Mouse (Mus musculus): ENCODE data around the gene Zc3h10. TPM values are rescaled to one million over a fixed set of nuclear protein-coding genes. Genes with fewer than 3 reads are reported as not detected.

The Zc3h10 gene
- polyA plus RNA-seq, 2 experiments = 4.0 to 4.3 TPM

DNA sequence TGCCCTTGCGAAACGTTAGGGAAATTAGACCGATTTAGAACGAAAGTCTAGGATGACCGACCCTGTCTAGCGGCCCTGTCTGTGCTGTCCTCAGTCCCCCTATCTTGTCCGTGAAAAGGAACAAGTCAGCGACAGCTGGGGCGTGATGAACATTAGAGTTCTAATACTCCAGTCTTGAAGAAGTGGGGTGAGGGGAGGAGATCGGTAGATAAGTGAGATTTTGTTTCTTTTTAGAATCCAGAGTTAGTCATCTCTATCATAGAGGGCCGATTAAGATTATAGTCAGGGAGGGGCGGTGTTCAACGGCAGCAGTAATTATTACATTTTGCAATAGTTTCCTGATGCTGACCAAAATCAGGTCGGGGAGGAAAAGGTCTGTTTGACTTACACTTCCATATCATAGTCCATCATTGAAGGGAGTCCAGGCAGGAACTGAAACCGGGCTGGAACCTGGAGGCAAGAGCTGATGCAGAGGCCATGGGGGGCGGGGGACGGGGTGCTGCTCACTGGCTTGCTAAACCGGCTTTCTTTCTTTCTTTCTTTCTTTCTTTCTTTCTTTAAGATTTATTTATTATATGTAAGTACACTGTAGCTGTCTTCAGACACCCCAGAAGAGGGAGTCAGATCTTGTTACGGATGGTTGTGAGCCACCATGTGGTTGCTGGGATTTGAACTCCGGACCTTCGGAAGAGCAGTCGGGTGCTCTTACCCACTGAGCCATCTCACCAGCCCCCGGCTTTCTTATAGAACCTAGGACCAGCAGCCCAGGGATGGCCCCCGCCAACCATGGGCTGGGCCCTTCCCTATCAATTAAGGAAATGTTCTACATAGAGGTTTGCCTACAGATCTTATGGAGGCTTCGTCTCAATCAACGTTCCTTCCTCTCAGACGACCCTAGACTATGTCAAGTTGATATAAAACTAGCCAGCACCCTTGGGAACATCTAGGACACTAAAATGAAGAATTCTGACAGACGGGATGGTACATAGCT is 20.9 kb downstream of the Zc3h10 start:
- Histone ChIP-seq H3K27ac (peak overlapping the region; percentile 78), H3K27me3 (ENCODE audit: control insufficient read depth, insufficient read depth, low read length) (no peaks in the 10 kb centered on the region), H3K9ac (replicated peaks) (peak overlapping the region; percentile 75), H3K4me2 (ENCODE audit: low read depth) (peak overlapping the region; percentile 97), H3K36me3 (replicated peaks; ENCODE audit: control insufficient read depth, insufficient read depth, low read depth) (no peaks in the 10 kb centered on the region), H3K4me3 (ENCODE audit: insufficient read depth in 1 of 2, low read depth in 2 of 2, low read length in 2 of 2) (peak overlapping the region; percentile 67 to 82), H3K9me3 (ENCODE audit: control insufficient read depth, low read length) (no peaks in the 10 kb centered on the region), H3K4me1 (replicated peaks; ENCODE audit: control insufficient read depth in 2 of 2, insufficient read depth in 2 of 2, low read length in 1 of 2) (peaks cover 11 to 18% of the 10 kb centered on the region in 2 experiments)
- TF ChIP-seq EP300 (IDR thresholded peaks at IDR 0.05; ENCODE audit: low read depth) (no peak; the same call in 1 of the 2 replicates), CTCF (IDR thresholded peaks at IDR 0.05; ENCODE audit: low read depth) (no peak)
- ATAC-seq (ENCODE audit: insufficient read depth) (peak; percentile 30; the same call in 1 of the 2 replicates), DNase-seq (ENCODE audit: low read depth in 3 of 3, low spot score in 3 of 3) (no peak)
- 22% methylated on average over 28 of the region's 28 CpGs for WGBS (ENCODE audit: insufficient replicate concordance)

DNA sequence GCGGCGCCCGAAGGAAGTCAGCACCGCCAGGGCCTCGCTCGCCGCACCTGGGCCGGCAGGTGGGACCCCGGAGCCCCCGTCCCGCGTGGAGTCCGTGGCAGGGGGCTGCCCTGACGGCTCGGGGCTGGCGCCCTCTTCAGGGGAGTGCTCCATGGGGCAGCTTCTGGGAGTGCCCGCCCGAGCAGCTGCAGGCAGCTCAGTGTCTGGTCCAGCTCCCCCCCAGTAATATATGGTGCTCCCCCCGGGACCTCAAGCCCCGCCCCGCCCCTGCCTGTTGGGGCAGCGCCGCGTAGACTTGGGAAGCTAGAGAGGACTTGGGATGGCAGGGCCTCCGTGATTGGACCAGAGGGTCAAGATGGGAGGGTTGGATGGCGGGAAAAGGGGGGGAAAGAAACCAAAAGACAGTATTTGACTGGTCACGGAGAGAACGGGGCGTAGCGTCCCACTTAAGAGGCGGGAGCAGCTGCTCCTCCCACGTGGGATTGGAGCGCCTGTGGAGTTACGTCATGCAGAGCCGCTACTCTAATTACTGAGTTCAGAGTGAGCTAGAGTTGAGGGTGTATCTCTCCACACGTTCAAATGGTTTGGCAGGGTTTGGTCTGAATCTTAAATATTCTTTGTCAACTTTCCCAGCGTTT is 21.8 kb downstream of the Zc3h10 start, which contains the start of gene Esyt1:
TSS of gene Esyt1 (minus strand) at position 201 of the 638 bp plus-strand sequence.
- peaks cover 11 to 18% of the 10 kb centered on the region in 2 experiments for H3K4me1 ChIP-seq (replicated peaks; ENCODE audit: control insufficient read depth in 2 of 2, insufficient read depth in 2 of 2, low read length in 1 of 2)
- H3K27me3 ChIP-seq (ENCODE audit: control insufficient read depth, insufficient read depth, low read length) = no peaks in the 10 kb centered on the region
- H3K4me2 ChIP-seq (ENCODE audit: low read depth) = peak within 1 kb of the TSS; percentile 97
- TF ChIP-seq EP300 (IDR thresholded peaks at IDR 0.05; ENCODE audit: low read depth) = no peak
- peak; percentile 47 for TF ChIP-seq CTCF (IDR thresholded peaks at IDR 0.05; ENCODE audit: low read depth)
- H3K27ac ChIP-seq = peak within 1 kb of the TSS; percentile 81
- H3K4me3 ChIP-seq (ENCODE audit: insufficient read depth in 1 of 2, low read depth in 2 of 2, low read length in 2 of 2) = peak within 1 kb of the TSS; percentile 67 to 82
- peak; percentile 99 for DNase-seq (ENCODE audit: low read depth in 3 of 3, low spot score in 3 of 3)
- no peaks in the 10 kb centered on the region for H3K36me3 ChIP-seq (replicated peaks; ENCODE audit: control insufficient read depth, insufficient read depth, low read depth)
- peak within 1 kb of the TSS; percentile 86 for H3K9ac ChIP-seq (replicated peaks)
- peak; percentile 94 for ATAC-seq (ENCODE audit: insufficient read depth)
- no peaks in the 10 kb centered on the region for H3K9me3 ChIP-seq (ENCODE audit: control insufficient read depth, low read length)
- under 1% methylated on average over 37 of the region's 37 CpGs for WGBS (ENCODE audit: insufficient replicate concordance)

DNA sequence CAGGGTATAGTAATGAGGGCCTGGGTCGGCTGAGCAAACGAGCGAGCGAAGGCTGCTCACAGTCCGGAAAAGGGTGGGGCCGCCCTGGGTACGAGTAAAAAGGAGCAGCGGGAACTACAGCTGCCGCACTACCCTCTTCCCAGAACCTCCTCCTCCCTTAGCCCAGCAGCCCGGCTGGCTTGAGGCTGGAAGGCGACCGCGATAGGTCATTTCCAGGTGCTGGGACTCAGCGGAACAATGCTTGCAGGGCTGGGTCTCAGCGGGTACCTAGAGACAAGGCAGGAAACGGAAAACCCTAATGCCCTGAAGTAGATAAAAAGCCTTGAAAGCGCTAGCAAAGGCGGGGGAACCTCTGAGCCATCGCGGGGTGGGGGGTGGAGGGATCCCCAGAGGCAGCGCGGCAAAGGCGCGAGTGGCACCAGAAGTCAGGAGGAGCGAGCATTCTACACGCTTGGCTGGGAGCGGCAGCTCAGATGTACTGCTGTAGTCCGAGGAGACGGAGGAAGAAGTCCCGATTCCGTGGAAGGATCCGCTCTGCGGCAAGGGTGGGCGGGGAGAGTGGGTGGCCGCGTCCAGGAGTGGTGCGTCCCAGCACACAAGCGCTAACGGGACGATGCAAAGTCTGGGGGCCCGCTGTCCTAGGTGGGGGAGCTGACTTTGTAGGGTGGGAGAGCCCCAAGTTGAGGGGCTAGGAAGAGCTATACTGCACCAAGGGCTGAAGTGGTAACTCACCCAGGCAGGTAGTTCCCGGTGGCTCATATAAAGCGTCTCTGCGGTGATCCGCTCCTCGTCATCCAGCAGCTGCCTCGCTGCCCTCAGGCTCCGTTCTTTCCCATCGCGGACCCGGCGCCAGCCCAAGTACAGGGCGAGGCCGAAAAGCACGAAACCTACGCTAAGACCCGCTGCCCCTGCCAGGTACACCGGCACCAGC is 22.6 kb downstream of the Zc3h10 start:
- DNase-seq (ENCODE audit: low read depth in 3 of 3, low spot score in 3 of 3) (peak in 1 of 3 experiments; percentile 47), ATAC-seq (ENCODE audit: insufficient read depth) (peak; percentile 35)
- H3K36me3 ChIP-seq (replicated peaks; ENCODE audit: control insufficient read depth, insufficient read depth, low read depth) = no peaks in the 10 kb centered on the region; the same call in 1 of the 2 replicates
- H3K27me3 ChIP-seq (ENCODE audit: control insufficient read depth, insufficient read depth, low read length) = no peaks in the 10 kb centered on the region
- no peaks in the 10 kb centered on the region for H3K9me3 ChIP-seq (ENCODE audit: control insufficient read depth, low read length)
- under 1% methylated on average over 58 of the region's 58 CpGs for WGBS (ENCODE audit: insufficient replicate concordance)
- peaks cover 11 to 18% of the 10 kb centered on the region in 2 experiments for H3K4me1 ChIP-seq (replicated peaks; ENCODE audit: control insufficient read depth in 2 of 2, insufficient read depth in 2 of 2, low read length in 1 of 2)
- peak overlapping the region; percentile 86 for H3K9ac ChIP-seq (replicated peaks)
- H3K4me3 ChIP-seq (ENCODE audit: insufficient read depth in 1 of 2, low read depth in 2 of 2, low read length in 2 of 2) = peak overlapping the region; percentile 67 to 82
- peak overlapping the region; percentile 97 for H3K4me2 ChIP-seq (ENCODE audit: low read depth)
- peak overlapping the region; percentile 81 for H3K27ac ChIP-seq
- TF ChIP-seq CTCF (IDR thresholded peaks at IDR 0.05; ENCODE audit: low read depth) (no peak; the same call in 1 of the 2 replicates), EP300 (IDR thresholded peaks at IDR 0.05; ENCODE audit: low read depth) (no peak)

GRCm38 (mm10) chr10:128524111-128524731 is 23.4 kb downstream of the Zc3h10 start:
- H3K9ac ChIP-seq (replicated peaks) = peak overlapping the region; percentile 86
- H3K27me3 ChIP-seq (ENCODE audit: control insufficient read depth, insufficient read depth, low read length) = no peaks in the 10 kb centered on the region
- H3K27ac ChIP-seq = peak overlapping the region; percentile 81; the same call in 1 of the 2 replicates
- H3K4me1 ChIP-seq (replicated peaks; ENCODE audit: control insufficient read depth in 2 of 2, insufficient read depth in 2 of 2, low read length in 1 of 2) = peaks cover 11 to 18% of the 10 kb centered on the region in 2 experiments
- WGBS (ENCODE audit: insufficient replicate concordance) = 14% methylated on average over 11 of the region's 11 CpGs
- H3K36me3 ChIP-seq (replicated peaks; ENCODE audit: control insufficient read depth, insufficient read depth, low read depth) = no peaks in the 10 kb centered on the region; the same call in 1 of the 2 replicates
- no peaks in the 10 kb centered on the region for H3K9me3 ChIP-seq (ENCODE audit: control insufficient read depth, low read length)
- ATAC-seq (ENCODE audit: insufficient read depth) (no peak), DNase-seq (ENCODE audit: low read depth in 3 of 3, low spot score in 3 of 3) (no peak)
- H3K4me2 ChIP-seq (ENCODE audit: low read depth) = peak overlapping the region; percentile 97
- H3K4me3 ChIP-seq (ENCODE audit: insufficient read depth in 1 of 2, low read depth in 2 of 2, low read length in 2 of 2) = peak overlapping the region; percentile 67 to 82
- TF ChIP-seq CTCF (IDR thresholded peaks at IDR 0.05; ENCODE audit: low read depth) (no peak), EP300 (IDR thresholded peaks at IDR 0.05; ENCODE audit: low read depth) (no peak)
